Mouse (Mus musculus) gastrocnemius, adult 8-10 months (tissue): ENCODE data around the gene Gm14124. TPM values are rescaled to one million over a fixed set of nuclear protein-coding genes. Genes with fewer than 3 reads are reported as not detected.
"Not testable (repeated sequence)": the region's sequence is repeated elsewhere in the genome, so short reads cannot be mapped to it uniquely, and the experiment has no call there.

ENCODE experiments used
- DNase-seq, 2 experiments: peaks; one replicate each; pipeline ENCODE4 v3.0.0; 2022; ENCODE audit warnings: low spot score in 2 of 2
- total RNA-seq, 4 experiments: library from RNA; stranded (reverse); gene quantifications; 2 replicates each; pipeline ENCODE4 v1.2.4; 2022

Gene Gm14124
- not detected for total RNA-seq

DNA sequence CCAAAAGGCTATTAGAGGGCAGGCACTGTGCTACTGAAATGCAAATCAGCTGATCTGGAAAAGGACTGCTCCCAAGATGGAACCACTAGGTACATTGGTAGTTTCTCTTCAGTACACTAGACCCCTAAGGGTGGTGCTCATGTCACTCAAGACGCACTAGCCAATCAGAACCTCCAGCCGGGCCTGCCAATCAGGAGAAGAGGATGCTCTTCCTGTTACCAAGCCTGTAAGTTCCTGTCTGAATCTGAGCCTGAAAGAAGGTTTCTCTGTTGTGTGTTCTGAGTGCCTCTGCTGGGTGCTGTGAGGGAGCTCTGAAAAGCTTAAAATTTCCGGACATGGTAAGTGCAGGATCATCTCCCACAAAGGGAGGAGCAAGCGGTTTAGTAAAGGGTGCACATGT is at the start of gene Gm14124:
Gene Gm14124 (plus strand): TSS at position 227 of the 400 bp plus-strand sequence.
- DNase-seq, result not testable (repeated sequence)

- DNase-seq, result peak; percentile 72 to 79
Observed at GRCm38 (mm10) chr2:150217600-150218362, 39.5 kb upstream of the Gm14124 start, which contains the start of gene Zfp937. Gene Zfp937, plus strand, starts transcription at chr2:150218073.

DNA sequence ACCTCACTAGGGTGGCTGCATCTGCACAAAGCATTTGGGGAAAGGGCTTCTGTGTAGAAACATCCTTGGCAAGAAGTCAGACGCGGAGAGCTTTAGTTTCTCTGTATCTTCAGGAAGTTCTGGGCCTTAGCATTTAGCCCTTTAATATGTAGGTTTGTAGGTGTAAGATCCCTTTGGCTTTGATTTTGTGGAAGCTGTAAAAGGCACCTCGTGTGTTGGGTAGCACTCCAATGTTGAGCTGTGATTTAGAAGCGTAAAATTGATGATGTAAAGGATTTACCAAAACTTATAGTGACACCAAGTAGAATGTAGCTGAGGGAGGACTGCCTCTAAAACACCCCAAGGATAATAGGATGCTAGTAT is 39.0 kb upstream of the Gm14124 start:
- not testable (repeated sequence) for DNase-seq

DNA sequence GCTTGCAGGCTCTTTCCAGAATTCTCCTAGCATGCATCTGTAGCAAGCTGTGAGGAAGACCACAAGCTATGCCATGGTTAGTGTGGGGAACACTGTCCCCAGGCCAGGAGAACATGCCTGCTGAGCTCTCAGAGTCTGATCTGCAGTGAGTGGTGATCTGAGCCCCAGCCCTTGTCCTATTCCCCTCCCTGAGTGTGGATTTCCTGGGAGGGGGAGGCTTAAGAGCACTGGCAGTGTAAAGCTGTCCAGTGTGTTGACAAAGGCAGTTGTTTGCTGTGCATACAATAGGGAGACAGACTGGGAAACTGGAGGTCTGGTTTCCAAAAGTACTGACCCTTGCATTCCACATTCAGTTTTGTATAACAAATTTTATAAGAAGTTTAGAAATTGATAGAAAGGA is 34.1 kb upstream of the Gm14124 start:
- DNase-seq, result not testable (repeated sequence)

DNA sequence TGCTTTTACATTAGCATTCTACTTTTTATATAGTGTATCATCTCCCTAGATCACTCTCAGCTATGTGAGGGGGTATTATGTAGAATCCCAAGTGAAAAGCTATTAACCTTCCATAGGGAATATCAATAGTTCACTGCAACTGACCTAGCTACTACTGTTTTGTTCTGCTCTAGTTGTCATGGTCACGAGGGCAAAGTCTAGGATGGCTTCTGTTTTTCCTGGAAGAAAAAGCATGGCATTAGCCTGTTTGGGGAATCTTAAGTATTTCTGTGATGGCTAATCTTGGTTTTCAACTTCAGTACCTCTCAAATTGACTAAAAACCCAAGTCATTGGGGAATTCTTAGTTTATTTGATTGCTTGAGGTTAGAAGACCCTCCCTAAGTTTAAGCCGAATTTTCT is 14.1 kb upstream of the Gm14124 start:
- no peak for DNase-seq

- DNase-seq, result not testable (repeated sequence)
Observed at GRCm38 (mm10) chr2:150255491-150255890, 1.8 kb upstream of the Gm14124 start, which contains the start of gene Gm21994. Gene Gm21994, minus strand, starts transcription at chr2:150255591.

DNA sequence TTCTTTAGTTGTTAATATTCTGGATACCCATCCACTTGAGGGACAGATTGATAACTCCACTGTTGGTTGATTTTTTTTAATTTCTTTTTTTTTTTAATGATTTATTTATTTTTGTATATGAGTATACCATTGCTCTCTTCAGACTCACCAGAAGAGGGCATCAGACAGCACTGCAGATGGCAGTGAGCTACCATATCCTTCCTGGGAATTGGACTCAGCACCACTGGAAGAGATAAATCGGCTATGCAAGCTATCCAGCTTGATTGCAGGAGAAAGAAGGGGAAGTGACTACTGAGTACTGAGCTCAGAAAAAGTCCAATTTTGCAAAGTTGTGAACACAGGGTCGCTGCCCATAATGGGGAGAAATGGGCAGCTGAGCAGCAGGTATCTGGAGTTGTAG is 456 bp upstream of the Gm14124 start:
- not testable (repeated sequence) for DNase-seq

- DNase-seq, result no peak
Observed at GRCm38 (mm10) chr2:150293669-150294068, 36.4 kb downstream of the Gm14124 start.

DNA sequence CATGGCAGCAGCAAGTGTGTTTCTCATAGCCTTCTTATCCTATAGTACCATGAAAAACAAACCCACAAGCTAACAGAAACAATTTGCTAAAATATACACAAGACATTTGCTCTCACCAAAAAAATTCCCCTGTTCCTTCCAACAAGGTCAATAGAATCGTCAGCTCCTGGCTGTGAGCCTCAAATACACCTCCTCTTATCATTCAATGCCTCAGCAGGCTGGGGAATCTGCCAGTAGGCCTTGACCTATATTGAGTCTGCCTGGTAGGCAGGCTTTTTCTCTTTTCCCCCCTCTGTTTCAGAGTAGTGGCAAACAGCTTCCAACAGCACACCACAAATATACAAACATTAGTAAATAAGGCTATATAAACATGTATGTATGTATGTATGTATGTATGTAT is 41.8 kb downstream of the Gm14124 start:
- no peak for DNase-seq

DNA sequence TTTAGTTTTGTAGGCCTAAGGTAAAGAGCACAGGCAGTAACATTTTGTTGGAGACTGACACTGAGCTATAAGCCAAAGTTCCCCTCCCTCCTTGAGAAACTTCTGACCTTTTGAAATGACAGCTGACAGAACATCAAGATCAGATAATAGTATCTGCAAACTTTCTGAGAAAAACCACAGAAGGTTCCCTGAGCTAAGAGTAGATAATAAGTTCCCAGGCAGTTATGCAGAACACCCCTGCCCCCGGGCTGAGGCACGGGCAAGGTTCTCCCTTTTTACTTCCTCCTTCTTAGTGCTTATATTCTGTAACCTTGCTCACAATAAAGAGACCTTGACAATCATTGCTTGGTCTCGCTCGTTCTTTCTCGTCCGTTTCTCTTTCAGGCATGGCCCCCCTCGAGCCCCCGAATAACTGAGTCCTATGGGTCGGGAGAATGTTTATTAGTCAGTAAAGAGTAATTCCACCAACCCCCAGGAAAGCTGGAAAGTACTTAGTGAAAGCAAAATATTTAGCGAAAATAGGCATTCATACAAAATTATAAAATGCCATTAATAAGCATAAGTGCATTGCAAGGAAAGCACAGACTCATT is 50.0 kb downstream of the Gm14124 start:
- DNase-seq, result no peak

- peak; percentile 80 to 85 for DNase-seq
Observed at GRCm38 (mm10) chr2:150310952-150311884, 53.9 kb downstream of the Gm14124 start.

- DNase-seq, result no peak
Observed at GRCm38 (mm10) chr2:150316140-150316539, 58.8 kb downstream of the Gm14124 start.

- no peak for DNase-seq
Observed at GRCm38 (mm10) chr2:150318973-150319372, 61.7 kb downstream of the Gm14124 start.

Other genes with a start within 250 kb of the Gm14124 start
- 1 to 10 TPM; 7.0 to 9.6 (median 8.3) TPM for gene Zfp120, start 120.8 kb upstream of the Gm14124 start, total RNA-seq
- not detected for gene Gm10770, start 77.8 kb upstream of the Gm14124 start, total RNA-seq
- not detected for gene Gm14139, start 75.8 kb upstream of the Gm14124 start, total RNA-seq
- 1 to 10 TPM; 1.4 to 1.9 (median 1.6) TPM for gene Zfp937, start 39.4 kb upstream of the Gm14124 start, total RNA-seq
- gene Gm21994, start 1.9 kb upstream of the Gm14124 start, total RNA-seq, result 1 to 10 TPM in 3 of 4 experiments, under 1 TPM in 1; 0.79 to 2.4 (median 2.0) TPM
- gene Gm10130, start 66.2 kb downstream of the Gm14124 start, total RNA-seq, result 1 to 10 TPM in 3 of 4 experiments, not detected in 1; 1.5 to 3.0 (median 1.9) TPM
- gene 3300002I08Rik, start 105.2 kb downstream of the Gm14124 start, total RNA-seq, result 1 to 10 TPM in 2 of 4 experiments, under 1 TPM in 2; 0.54 to 1.8 (median 1.1) TPM
- gene Zfp442, start 194.0 kb downstream of the Gm14124 start, total RNA-seq, result 1 to 10 TPM; 1.8 to 2.2 (median 2.2) TPM
- not detected for gene Zfp345, start 227.6 kb downstream of the Gm14124 start, total RNA-seq